Mouse (Mus musculus) myocyte (in vitro differentiated cells): Measurements from ENCODE around the gene Stk33. TPM values are rescaled to one million over a fixed set of nuclear protein-coding genes. Genes with fewer than 3 reads are reported as not detected.

ENCODE experiments used
- H3K27me3 ChIP-seq: one replicate; pipeline ENCODE4 v1.6.1; 2011; ENCODE audit not compliant: control insufficient read depth, insufficient read depth, insufficient read length
- H3K36me3 ChIP-seq: one replicate; pipeline ENCODE4 v1.6.1; 2011; ENCODE audit not compliant: control insufficient read depth, insufficient read depth
- H3K4me2 ChIP-seq: one replicate; pipeline ENCODE4 v1.6.1; 2011; ENCODE audit warnings: low read depth, control low read depth
- H3K4me3 ChIP-seq: one replicate; pipeline ENCODE4 v1.5.1; 2011; ENCODE audit warnings: mild to moderate bottlenecking, control low read depth, moderate library complexity
- H3K79me2 ChIP-seq: one replicate; pipeline ENCODE4 v1.6.1; 2011; ENCODE audit not compliant: control insufficient read depth, insufficient read depth
- H3ac ChIP-seq: one replicate; pipeline ENCODE4 v1.6.1; 2011; ENCODE audit not compliant: control insufficient read depth, insufficient read length
- CEBPB ChIP-seq: IDR thresholded peaks from 2 replicates; pipeline ENCODE4 v1.6.1; 2011; ENCODE audit warnings: mild to moderate bottlenecking, moderate library complexity; ENCODE audit not compliant: poor library complexity, insufficient read depth, severe bottlenecking
- E2F4 ChIP-seq: IDR thresholded peaks from one replicate; pipeline ENCODE4 v1.6.1; 2011; ENCODE audit warnings: mild to moderate bottlenecking, control low read depth, moderate library complexity; ENCODE audit not compliant: insufficient read depth
- MAX ChIP-seq: IDR thresholded peaks from one replicate; pipeline ENCODE4 v1.6.1; 2011; ENCODE audit warnings: low read depth, mild to moderate bottlenecking, control low read depth
- MYOD1 ChIP-seq, 3 experiments: IDR thresholded peaks; one replicate each; pipeline ENCODE4 v1.6.1; 2011; ENCODE audit warnings: control low read depth in 2 of 3, low read depth in 2 of 3, mild to moderate bottlenecking in 2 of 3, moderate library complexity in 1 of 3; ENCODE audit not compliant: insufficient read length in 2 of 3, control insufficient read depth in 1 of 3
- MYOG ChIP-seq, 3 experiments: IDR thresholded peaks; one replicate each; pipeline ENCODE4 v1.6.1; 2011; ENCODE audit warnings: control low read depth in 2 of 3, low read depth in 2 of 3, mild to moderate bottlenecking in 2 of 3; ENCODE audit not compliant: insufficient read length in 2 of 3, control insufficient read depth in 1 of 3, insufficient read depth in 1 of 3
- POLR2A ChIP-seq: IDR thresholded peaks from one replicate; pipeline ENCODE4 v1.6.1; 2011; ENCODE audit warnings: low read depth, mild to moderate bottlenecking, control low read depth, moderate library complexity; ENCODE audit not compliant: insufficient read length
- POLR2AphosphoS2 ChIP-seq: IDR thresholded peaks from one replicate; pipeline ENCODE4 v1.6.1; 2011; ENCODE audit warnings: low read depth, control low read depth; ENCODE audit not compliant: insufficient read length
- REST ChIP-seq: IDR thresholded peaks from one replicate; pipeline ENCODE4 v1.6.1; 2011; ENCODE audit warnings: mild to moderate bottlenecking, control low read depth, moderate library complexity; ENCODE audit not compliant: insufficient read depth, insufficient read length
- SRF ChIP-seq: IDR thresholded peaks from one replicate; pipeline ENCODE4 v1.6.1; 2011; ENCODE audit warnings: low read depth; ENCODE audit not compliant: control insufficient read depth, insufficient read length
- TCF12 ChIP-seq: IDR thresholded peaks from one replicate; pipeline ENCODE4 v1.6.1; 2011; ENCODE audit warnings: mild to moderate bottlenecking, control low read depth; ENCODE audit not compliant: poor library complexity, insufficient read depth, severe bottlenecking
- TCF3 ChIP-seq: IDR thresholded peaks from one replicate; pipeline ENCODE4 v1.6.1; 2011; ENCODE audit warnings: low read depth, control low read depth; ENCODE audit not compliant: insufficient read length
- USF1 ChIP-seq: IDR thresholded peaks from one replicate; pipeline ENCODE4 v1.6.1; 2011; ENCODE audit warnings: low read depth, mild to moderate bottlenecking, control low read depth, moderate library complexity
- polyA plus RNA-seq: library from polyadenylated mRNA; unstranded; fragments of >200 nt; fragmentation: generic; extraction: Trizol; gene quantifications from one replicate; pipeline ENCODE4 v1.2.1, GENCODE M21; 2012; ENCODE audit warnings: missing spikeins

The Stk33 gene
- polyA plus RNA-seq, 1 experiment, result 0.04 TPM

- TF ChIP-seq POLR2AphosphoS2 (no peak), CEBPB (no peak), E2F4 (no peak), REST (no peak), TCF12 (no peak), MAX (no peak), MYOG (IDR thresholded peaks at IDR 0.05; ENCODE audit: control insufficient read depth in 1 of 3, insufficient read depth in 1 of 3, insufficient read length in 2 of 3, low read depth in 2 of 3) (no peak), POLR2A (no peak), TCF3 (no peak)
- no peak overlapping the region for H3ac ChIP-seq
- H3K36me3 ChIP-seq, result no peaks in the 10 kb centered on the region
- no peak overlapping the region for H3K4me3 ChIP-seq
- H3K79me2 ChIP-seq, result no peaks in the 10 kb centered on the region
- H3K27me3 ChIP-seq, result no peaks in the 10 kb centered on the region
- no peak overlapping the region for H3K4me2 ChIP-seq
Observed at GRCm38 (mm10) chr7:109295351-109295750, 143.5 kb downstream of the Stk33 start.

- H3K79me2 ChIP-seq, result no peaks in the 10 kb centered on the region
- TF ChIP-seq POLR2A (no peak), MYOD1 (IDR thresholded peaks at IDR 0.05; ENCODE audit: control insufficient read depth in 1 of 3, insufficient read length in 2 of 3, low read depth in 2 of 3) (no peak), MAX (no peak), POLR2AphosphoS2 (no peak), TCF12 (no peak), REST (no peak), MYOG (IDR thresholded peaks at IDR 0.05; ENCODE audit: control insufficient read depth in 1 of 3, insufficient read depth in 1 of 3, insufficient read length in 2 of 3, low read depth in 2 of 3) (no peak), TCF3 (no peak), E2F4 (no peak), SRF (no peak), USF1 (no peak), CEBPB (no peak)
- no peaks in the 10 kb centered on the region for H3K36me3 ChIP-seq
- no peak overlapping the region for H3ac ChIP-seq
- H3K27me3 ChIP-seq, result no peaks in the 10 kb centered on the region
- H3K4me3 ChIP-seq, result no peak overlapping the region
- H3K4me2 ChIP-seq, result no peak overlapping the region
Observed at GRCm38 (mm10) chr7:109290501-109290900, 148.4 kb downstream of the Stk33 start.

- no peak for TF ChIP-seq MAX
- no peak for TF ChIP-seq POLR2A
- no peak for TF ChIP-seq SRF
- no peak for TF ChIP-seq MYOG (IDR thresholded peaks at IDR 0.05; ENCODE audit: control insufficient read depth in 1 of 3, insufficient read depth in 1 of 3, insufficient read length in 2 of 3, low read depth in 2 of 3)
- TF ChIP-seq CEBPB, result no peak
- TF ChIP-seq POLR2AphosphoS2, result no peak
- no peak for TF ChIP-seq REST
- no peak for TF ChIP-seq E2F4
- TF ChIP-seq TCF3, result no peak
- no peak for TF ChIP-seq TCF12
- no peak for TF ChIP-seq MYOD1 (IDR thresholded peaks at IDR 0.05; ENCODE audit: control insufficient read depth in 1 of 3, insufficient read length in 2 of 3, low read depth in 2 of 3)
- no peak for TF ChIP-seq USF1
- no peak overlapping the region for H3K4me3 ChIP-seq
- no peak overlapping the region for H3K4me2 ChIP-seq
- H3K27me3 ChIP-seq, result no peaks in the 10 kb centered on the region
- H3ac ChIP-seq, result no peak overlapping the region
- no peaks in the 10 kb centered on the region for H3K36me3 ChIP-seq
- no peaks in the 10 kb centered on the region for H3K79me2 ChIP-seq
Observed at GRCm38 (mm10) chr7:109289106-109289505, 149.8 kb downstream of the Stk33 start.

GRCm38 (mm10) chr7:109282106-109282505 lies 156.8 kb downstream of the Stk33 start:
- H3K27me3 ChIP-seq, result no peaks in the 10 kb centered on the region
- no peak overlapping the region for H3K4me3 ChIP-seq
- no peaks in the 10 kb centered on the region for H3K36me3 ChIP-seq
- no peak overlapping the region for H3ac ChIP-seq
- H3K79me2 ChIP-seq, result no peaks in the 10 kb centered on the region
- no peak for TF ChIP-seq REST
- H3K4me2 ChIP-seq, result no peak overlapping the region

GRCm38 (mm10) chr7:109276622-109277021 lies 162.3 kb downstream of the Stk33 start:
- TF ChIP-seq REST (no peak), CEBPB (no peak), USF1 (no peak), MAX (no peak), POLR2AphosphoS2 (no peak), SRF (no peak), TCF12 (no peak)
- H3K79me2 ChIP-seq, result no peaks in the 10 kb centered on the region
- no peak overlapping the region for H3K4me3 ChIP-seq
- no peak overlapping the region for H3K4me2 ChIP-seq
- H3K27me3 ChIP-seq, result no peaks in the 10 kb centered on the region
- no peak overlapping the region for H3ac ChIP-seq
- H3K36me3 ChIP-seq, result no peaks in the 10 kb centered on the region
